Comparison of ENCODE assay signal across 11 mouse cellular contexts in genomic region chr13:19178351-19178750, GRCm38 (mm10).
DNase-seq lines count a peak whose midpoint lies in the region; ATAC-seq and TF ChIP-seq lines count a peak whose summit lies in the region.
"Had no signal": no experiment of that assay in that cellular context is flagged by ENCODE, and none has a peak within 500 bp of the region (broad histone marks: within the 10 kb centered on the region; RNA-seq: fewer than 3 reads in every experiment).

No protein-coding gene starts in this region.

- H3K4me3 ChIP-seq in kidney, embryonic 15.5 days (replicated peaks): no peak overlapping the region
- H3K4me3 ChIP-seq in liver, embryonic 11.5 days (ENCODE audit: low read depth, low read length): no peak overlapping the region
- no peak overlapping the region for H3K4me3 ChIP-seq in midbrain, postnatal 0 days (ENCODE audit: low read depth, low read length)
- H3K4me3 ChIP-seq: heart, embryonic 10.5 days had no signal

- H3K9me3 ChIP-seq in kidney, embryonic 15.5 days (replicated peaks): no peaks in the 10 kb centered on the region
- H3K9me3 ChIP-seq in liver, embryonic 11.5 days (ENCODE audit: control insufficient read depth, low read length): no peaks in the 10 kb centered on the region
- H3K9me3 ChIP-seq in midbrain, postnatal 0 days (ENCODE audit: low read length): no peaks in the 10 kb centered on the region
- H3K9me3 ChIP-seq: heart, embryonic 10.5 days had no signal

- no peak overlapping the region for H3K27ac ChIP-seq in kidney, embryonic 15.5 days
- peak overlapping the region; percentile 67 for H3K27ac ChIP-seq in liver, embryonic 11.5 days (ENCODE audit: low read depth, low read length)
- no peak overlapping the region for H3K27ac ChIP-seq in midbrain, postnatal 0 days (ENCODE audit: low read depth, low read length)
- H3K27ac ChIP-seq: heart, embryonic 10.5 days had no signal

- no peaks in the 10 kb centered on the region for H3K36me3 ChIP-seq in kidney, embryonic 15.5 days
- H3K36me3 ChIP-seq in liver, embryonic 11.5 days (ENCODE audit: control insufficient read depth, insufficient read depth, low read length): no peaks in the 10 kb centered on the region
- H3K36me3 ChIP-seq in midbrain, postnatal 0 days (ENCODE audit: insufficient read depth, low read length): no peaks in the 10 kb centered on the region
- H3K36me3 ChIP-seq: heart, embryonic 10.5 days had no signal

- H3K4me2 ChIP-seq in kidney, embryonic 15.5 days: no peak overlapping the region
- H3K4me2 ChIP-seq in liver, embryonic 11.5 days: peak overlapping the region; percentile 49
- H3K4me2 ChIP-seq in midbrain, postnatal 0 days (ENCODE audit: low read depth, low read length, poor library complexity, severe bottlenecking): no peak overlapping the region
- H3K4me2 ChIP-seq: midbrain, embryonic 11.5 days had no signal

- no peak for TF ChIP-seq CTCF in midbrain, postnatal 0 days (IDR thresholded peaks at IDR 0.05)

- no peaks in the 10 kb centered on the region for H3K4me1 ChIP-seq in kidney, embryonic 15.5 days
- no peaks in the 10 kb centered on the region; the same call in 1 of the 2 replicates for H3K4me1 ChIP-seq in liver, embryonic 11.5 days (replicated peaks; ENCODE audit: control insufficient read depth, insufficient read depth, low read length)
- no peaks in the 10 kb centered on the region for H3K4me1 ChIP-seq in midbrain, postnatal 0 days (ENCODE audit: insufficient read depth, low read length)

- peak; percentile 77 for ATAC-seq in kidney, embryonic 15.5 days (replicated peaks; ENCODE audit: low FRiP score)
- peak; percentile 98 for ATAC-seq in liver, embryonic 11.5 days (replicated peaks; ENCODE audit: low FRiP score)
- peak; percentile 93 for ATAC-seq in megakaryocyte-erythroid progenitor cell, adult 5-6 weeks (replicated peaks; ENCODE audit: low FRiP score, low TSS enrichment, poor library complexity, severe bottlenecking)
- ATAC-seq in midbrain, postnatal 0 days (ENCODE audit: low FRiP score): no peak

- H3K9ac ChIP-seq in kidney, embryonic 15.5 days: no peak overlapping the region
- 0 out of 2 replicates have a peak overlapping the region, but pooled peaks have one; percentile 39 for H3K9ac ChIP-seq in liver, embryonic 11.5 days (ENCODE audit: low read depth, low read length)
- no peak overlapping the region for H3K9ac ChIP-seq in midbrain, postnatal 0 days (replicated peaks; ENCODE audit: low read length, poor library complexity, severe bottlenecking)

- WGBS in kidney, embryonic 15.5 days: 85% methylated on average over 5 of the region's 5 CpGs
- WGBS in liver, embryonic 11.5 days: 60% methylated on average over 5 of the region's 5 CpGs
- 91% methylated on average over 5 of the region's 5 CpGs for WGBS in midbrain, postnatal 0 days

- DNase-seq in kidney, postnatal 14 days: no peak
- peak; percentile 59 for DNase-seq in c-Kit-negative CD71-positive TER-119-positive erythroid progenitor cells, embryonic 14.5 days (ENCODE audit: low read depth, low spot score)
- DNase-seq in liver, embryonic 11.5 days (ENCODE audit: low spot score): no peak
- DNase-seq in layer of hippocampus, postnatal 25 days (ENCODE audit: extremely low spot score in 1 of 2, low spot score in 1 of 2): no peak
- DNase-seq in midbrain, postnatal 0 days (ENCODE audit: low spot score): no peak
- DNase-seq: adrenal gland, adult 8-10 months; gastrocnemius, postnatal 14 days had no signal

- no peaks in the 10 kb centered on the region for H3K27me3 ChIP-seq in kidney, embryonic 15.5 days
- H3K27me3 ChIP-seq in liver, embryonic 11.5 days (replicated peaks; ENCODE audit: control insufficient read depth, insufficient read depth, low read length): no peaks in the 10 kb centered on the region
- no peaks in the 10 kb centered on the region for H3K27me3 ChIP-seq in midbrain, postnatal 0 days (ENCODE audit: insufficient read depth, low read length)
